Mouse (Mus musculus): Measurements from ENCODE around the gene Bfsp1. TPM values are rescaled to one million over a fixed set of nuclear protein-coding genes. Genes with fewer than 3 reads are reported as not detected.

Gene Bfsp1
- polyA plus RNA-seq, 1 experiment = 1.3 TPM

DNA sequence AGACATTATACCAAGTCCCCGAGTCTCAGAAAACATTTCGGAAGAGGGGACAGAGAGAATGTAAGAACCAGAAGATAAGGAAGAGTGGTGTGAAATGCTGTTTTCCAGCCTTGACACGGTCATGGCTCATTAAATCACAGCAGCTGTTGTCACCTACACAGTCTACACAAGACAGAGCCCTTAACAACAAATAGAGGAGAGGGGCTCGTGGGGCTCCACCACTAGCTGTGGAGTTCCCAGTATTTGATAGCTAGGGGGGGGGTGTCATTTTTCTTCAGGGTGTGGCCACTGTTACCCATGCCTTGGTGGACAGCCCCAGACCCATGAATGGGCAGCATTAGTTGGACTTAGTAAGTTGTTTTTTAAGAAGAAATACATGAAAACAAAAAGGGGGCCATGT is 50.7 kb downstream of the Bfsp1 start:
- H3K4me1 ChIP-seq (ENCODE audit: control insufficient read depth, insufficient read depth, low read length) = no peaks in the 10 kb centered on the region; the same call in 1 of the 2 replicates
- TF ChIP-seq CTCF (IDR thresholded peaks at IDR 0.05; ENCODE audit: insufficient read depth, low read length) (no peak), POLR2A (IDR thresholded peaks at IDR 0.05; ENCODE audit: borderline replicate concordance, extremely low read depth, low read depth, low read length) (no peak)
- DNase-seq = no peak
- no peak overlapping the region for H3K4me3 ChIP-seq (replicated peaks; ENCODE audit: extremely low read depth, low read depth, low read length)
- WGBS = 69% methylated on average over 4 of the region's 4 CpGs

GRCm38 (mm10) chr2:143808789-143809188 is 54.2 kb downstream of the Bfsp1 start:
- H3K4me1 ChIP-seq (ENCODE audit: control insufficient read depth, insufficient read depth, low read length) = no peaks in the 10 kb centered on the region; the same call in 1 of the 2 replicates
- 53% methylated on average over 5 of the region's 5 CpGs for WGBS
- DNase-seq = no peak
- H3K4me3 ChIP-seq (replicated peaks; ENCODE audit: extremely low read depth, low read depth, low read length) = no peak overlapping the region
- no peak for TF ChIP-seq CTCF (IDR thresholded peaks at IDR 0.05; ENCODE audit: insufficient read depth, low read length)

- peak; percentile 47 for DNase-seq
- Histone ChIP-seq H3K4me1 (ENCODE audit: control insufficient read depth, insufficient read depth, low read length) (no peaks in the 10 kb centered on the region; the same call in 1 of the 2 replicates), H3K4me3 (replicated peaks; ENCODE audit: extremely low read depth, low read depth, low read length) (no peak overlapping the region)
- no peak for TF ChIP-seq CTCF (IDR thresholded peaks at IDR 0.05; ENCODE audit: insufficient read depth, low read length)
- TF ChIP-seq POLR2A (IDR thresholded peaks at IDR 0.05; ENCODE audit: borderline replicate concordance, extremely low read depth, low read depth, low read length) = no peak
- 64% methylated on average over 9 of the region's 9 CpGs for WGBS
These were observed 55.9 kb downstream of the Bfsp1 start for GRCm38 (mm10) chr2:143806924-143807664.

- TF ChIP-seq POLR2A (IDR thresholded peaks at IDR 0.05; ENCODE audit: borderline replicate concordance, extremely low read depth, low read depth, low read length) (no peak), CTCF (IDR thresholded peaks at IDR 0.05; ENCODE audit: insufficient read depth, low read length) (no peak)
- WGBS = 61% methylated on average over 15 of the region's 15 CpGs
- no peak overlapping the region for H3K4me3 ChIP-seq (replicated peaks; ENCODE audit: extremely low read depth, low read depth, low read length)
- H3K4me1 ChIP-seq (ENCODE audit: control insufficient read depth, insufficient read depth, low read length) = no peaks in the 10 kb centered on the region; the same call in 1 of the 2 replicates
- peak; percentile 41 for DNase-seq
These were observed 56.6 kb downstream of the Bfsp1 start for GRCm38 (mm10) chr2:143806140-143806923.

GRCm38 (mm10) chr2:143801097-143801496 is 61.9 kb downstream of the Bfsp1 start:
- 56% methylated on average over 5 of the region's 5 CpGs for WGBS
- no peak for TF ChIP-seq POLR2A (IDR thresholded peaks at IDR 0.05; ENCODE audit: borderline replicate concordance, extremely low read depth, low read depth, low read length)
- TF ChIP-seq CTCF (IDR thresholded peaks at IDR 0.05; ENCODE audit: insufficient read depth, low read length) = no peak
- H3K4me1 ChIP-seq (ENCODE audit: control insufficient read depth, insufficient read depth, low read length) = no peaks in the 10 kb centered on the region
- H3K4me3 ChIP-seq (replicated peaks; ENCODE audit: extremely low read depth, low read depth, low read length) = no peak overlapping the region
- DNase-seq = no peak

GRCm38 (mm10) chr2:143796335-143797013 is 66.5 kb downstream of the Bfsp1 start:
- Histone ChIP-seq H3K4me1 (ENCODE audit: control insufficient read depth, insufficient read depth, low read length) (no peaks in the 10 kb centered on the region), H3K4me3 (replicated peaks; ENCODE audit: extremely low read depth, low read depth, low read length) (no peak overlapping the region)
- no peak for TF ChIP-seq POLR2A (IDR thresholded peaks at IDR 0.05; ENCODE audit: borderline replicate concordance, extremely low read depth, low read depth, low read length)
- TF ChIP-seq CTCF (IDR thresholded peaks at IDR 0.05; ENCODE audit: insufficient read depth, low read length) = no peak
- 64% methylated on average over 4 of the region's 4 CpGs for WGBS
- DNase-seq = no peak

DNA sequence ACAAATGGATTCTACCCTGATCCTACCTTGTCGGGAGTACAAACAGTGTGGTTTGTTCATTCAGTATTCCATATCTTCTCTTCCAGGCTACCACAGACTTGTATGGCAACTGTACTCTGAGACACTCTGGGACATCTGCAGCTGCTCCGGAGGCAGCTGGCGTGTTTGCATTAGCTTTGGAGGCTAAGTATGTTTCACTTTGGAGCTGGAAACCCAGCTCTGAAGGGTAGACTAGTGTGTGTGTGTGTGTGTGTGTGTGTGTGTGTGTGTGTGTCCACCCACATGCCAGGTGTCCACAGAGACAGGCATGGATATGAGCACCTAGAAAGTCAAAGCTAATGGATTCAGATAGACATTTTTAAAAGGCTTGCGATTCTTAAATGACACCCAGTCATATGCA is 67.1 kb downstream of the Bfsp1 start:
- Histone ChIP-seq H3K4me3 (replicated peaks; ENCODE audit: extremely low read depth, low read depth, low read length) (no peak overlapping the region), H3K4me1 (ENCODE audit: control insufficient read depth, insufficient read depth, low read length) (no peaks in the 10 kb centered on the region)
- WGBS = 83% methylated on average over 4 of the region's 4 CpGs
- no peak for DNase-seq
- TF ChIP-seq POLR2A (IDR thresholded peaks at IDR 0.05; ENCODE audit: borderline replicate concordance, extremely low read depth, low read depth, low read length) (no peak), CTCF (IDR thresholded peaks at IDR 0.05; ENCODE audit: insufficient read depth, low read length) (no peak)

- TF ChIP-seq CTCF (IDR thresholded peaks at IDR 0.05; ENCODE audit: insufficient read depth, low read length) = no peak
- TF ChIP-seq POLR2A (IDR thresholded peaks at IDR 0.05; ENCODE audit: borderline replicate concordance, extremely low read depth, low read depth, low read length) = no peak
- WGBS = 78% methylated on average over 5 of the region's 5 CpGs
- DNase-seq = no peak
- H3K4me3 ChIP-seq (replicated peaks; ENCODE audit: extremely low read depth, low read depth, low read length) = no peak overlapping the region
- H3K4me1 ChIP-seq (ENCODE audit: control insufficient read depth, insufficient read depth, low read length) = no peaks in the 10 kb centered on the region
These were observed 73.1 kb downstream of the Bfsp1 start for GRCm38 (mm10) chr2:143789911-143790310.

DNA sequence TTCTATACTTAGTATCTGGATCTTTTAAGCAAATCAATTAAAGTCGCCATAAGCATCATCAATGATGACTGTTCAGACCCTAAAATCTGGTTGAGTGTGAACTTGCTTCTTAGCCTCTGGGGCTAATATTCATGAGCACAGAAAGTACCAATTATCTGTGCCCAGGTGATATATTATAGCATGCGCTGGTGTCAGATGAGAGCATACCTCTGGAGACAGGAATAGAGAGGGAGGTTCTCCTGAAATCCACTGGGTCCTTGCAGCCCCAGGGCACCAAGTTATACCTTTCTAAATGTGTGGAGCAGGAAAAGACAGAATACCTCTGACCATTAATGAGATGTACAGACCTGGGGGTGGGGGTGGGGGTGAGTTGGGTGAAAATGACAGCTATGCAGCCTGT is 82.7 kb downstream of the Bfsp1 start:
- TF ChIP-seq POLR2A (IDR thresholded peaks at IDR 0.05; ENCODE audit: borderline replicate concordance, extremely low read depth, low read depth, low read length) = no peak
- no peak for TF ChIP-seq CTCF (IDR thresholded peaks at IDR 0.05; ENCODE audit: insufficient read depth, low read length)
- WGBS = 79% methylated on average over 2 of the region's 2 CpGs
- no peak for DNase-seq

More for the DNA sequence above, 82.7 kb downstream of the Bfsp1 start:
- H3K4me3 ChIP-seq (replicated peaks; ENCODE audit: extremely low read depth, low read depth, low read length) = no peak overlapping the region
- H3K4me1 ChIP-seq (ENCODE audit: control insufficient read depth, insufficient read depth, low read length) = no peaks in the 10 kb centered on the region

Other genes starting within 250 kb of the Bfsp1 start
- 46.2 and 80.1 TPM in 2 replicates for gene Dstn, start 52.1 kb upstream of the Bfsp1 start, polyA plus RNA-seq (2012; rRNA removed)
- 68.8 and 78.1 TPM in 2 replicates for gene Rrbp1, start 148.1 kb upstream of the Bfsp1 start, polyA plus RNA-seq (2012; rRNA removed)
- not detected in 2 replicates for gene Banf2, start 169.9 kb upstream of the Bfsp1 start, polyA plus RNA-seq (2012; rRNA removed)

All from lung, adult 2 months (tissue).